Mouse (Mus musculus) embryonic stem cell, embryonic (primary cell): ENCODE data around the gene Nod1.

Experiments used
- CTCF ChIA-PET, 4 experiments: fragments of 300-600 bp in 2 of 4; fragments of 350-600 bp in 2 of 4; sonication (Branson Sonifier 250); formaldehyde crosslinking; loops; one replicate each; lab custom pipeline; 2022; ENCODE audit warnings: inconsistent platforms in 2 of 4; lab: Charles Lee
- POLR2A ChIA-PET, 4 experiments: fragments of 300-600 bp in 2 of 4; fragments of 350-600 bp in 2 of 4; sonication (Branson Sonifier 250); formaldehyde crosslinking; loops; one replicate each; lab custom pipeline; 2022; ENCODE audit warnings: antibody characterized with exemption in 4 of 4, inconsistent platforms in 1 of 4; lab: Charles Lee

Nod1 gene

GRCm38 (mm10) chr6:54890221-54890620, 82.2 kb downstream of the Nod1 start:
- POLR2A ChIA-PET, result interaction anchor here in 2 of 4 experiments (0.7 to 1.5 kb wide), 7 partner anchors 10 to 79 kb away, joined by 3 to 5 read pairs (median 3); no protein-coding TSS in a partner anchor
- CTCF ChIA-PET, result no interaction called here

GRCm38 (mm10) chr6:54886195-54886594, 86.2 kb downstream of the Nod1 start:
- CTCF ChIA-PET, result no interaction called here
- POLR2A ChIA-PET, result interaction anchor here in 2 of 4 experiments (0.7 to 0.8 kb wide), 2 partner anchors 10 to 17 kb away, joined by 3 read pairs; no protein-coding TSS in a partner anchor

- POLR2A ChIA-PET, result no interaction called here
- CTCF ChIA-PET, result no interaction called here
Measured at GRCm38 (mm10) chr6:54883424-54883823, 89.0 kb downstream of the Nod1 start.

- CTCF ChIA-PET, result interaction anchor here in 1 of 4 experiments (0.6 kb wide), 1 partner anchor 289 kb away, joined by 4 read pairs; no protein-coding TSS in a partner anchor
- POLR2A ChIA-PET, result interaction anchor here in 1 of 4 experiments (1.2 to 1.6 kb wide), 4 partner anchors 15 to 254 kb away, joined by 3 to 4 read pairs (median 3); no protein-coding TSS in a partner anchor
Measured at GRCm38 (mm10) chr6:54880086-54880485, 92.3 kb downstream of the Nod1 start.

- ChIA-PET POLR2A (interaction anchor here in 1 of 4 experiments (1.2 to 1.6 kb wide), 2 partner anchors 17 to 28 kb away, joined by 3 to 4 read pairs; no protein-coding TSS in a partner anchor), CTCF (interaction anchor here in 1 of 4 experiments (0.9 kb wide), 1 partner anchor 286 kb away, joined by 3 read pairs; no protein-coding TSS in a partner anchor)
Measured at GRCm38 (mm10) chr6:54878546-54878945, 93.9 kb downstream of the Nod1 start.

GRCm38 (mm10) chr6:54877651-54878050, 94.8 kb downstream of the Nod1 start:
- CTCF ChIA-PET, result interaction anchor here in 1 of 4 experiments (1.2 kb wide), 1 partner anchor 11 kb away, joined by 3 read pairs; no protein-coding TSS in a partner anchor
- POLR2A ChIA-PET, result interaction anchor here in 1 of 4 experiments (0.9 to 1.2 kb wide), 2 partner anchors 20 to 27 kb away, joined by 3 to 5 read pairs; no protein-coding TSS in a partner anchor

- POLR2A ChIA-PET, result interaction anchor here (0.6 to 2.3 kb wide), 11 partner anchors 10 to 281 kb away, joined by 3 to 8 read pairs (median 4); partner anchors contain the start of gene Ggct (in 1 of the 4)
Measured at GRCm38 (mm10) chr6:54876782-54877181, 95.6 kb downstream of the Nod1 start.

More at GRCm38 (mm10) chr6:54876782-54877181, 95.6 kb downstream of the Nod1 start:
- CTCF ChIA-PET, result interaction anchor here in 1 of 4 experiments (0.8 to 1.2 kb wide), 2 partner anchors 10 to 82 kb away, joined by 3 read pairs; no protein-coding TSS in a partner anchor
